Mouse (Mus musculus) heart, embryonic 14.5 days (tissue): Measurements from ENCODE around the gene Onecut3. TPM values are rescaled to one million over a fixed set of nuclear protein-coding genes. Genes with fewer than 3 reads are reported as not detected.

ENCODE experiments used
- ATAC-seq: fragments of 200-750 bp; cut with Nextera tagmentation; 2 replicates; pipeline ENCODE4 v1.8.0; 2017; ENCODE audit warnings: low read depth, moderate TSS enrichment; ENCODE audit not compliant: insufficient number of reproducible peaks, insufficient read depth, low FRiP score
- H3K27ac ChIP-seq, 2 experiments: fragments of 200-500 bp in 1 of 2; fragments of 300-500 bp in 1 of 2; sonication (generic) in 1 of 2; replicated peaks in 1 of 2; 2 replicates each; pipeline ENCODE4 v1.5.1; 2012 to 2014; ENCODE audit warnings: low read depth in 2 of 2, low read length in 2 of 2, control low read depth in 1 of 2, mild to moderate bottlenecking in 1 of 2, mixed read lengths in 1 of 2; ENCODE audit not compliant: control insufficient read depth in 1 of 2, insufficient read depth in 1 of 2
- H3K27me3 ChIP-seq: fragments of 300-500 bp; sonication (generic); 2 replicates; pipeline ENCODE4 v1.6.1; 2014; ENCODE audit warnings: mild to moderate bottlenecking, low read length, control low read depth; ENCODE audit not compliant: control insufficient read depth, insufficient read depth
- H3K36me3 ChIP-seq: fragments of 300-500 bp; sonication (generic); 2 replicates; pipeline ENCODE4 v1.6.1; 2014; ENCODE audit warnings: mild to moderate bottlenecking, control low read depth, low read length, mixed read lengths; ENCODE audit not compliant: control insufficient read depth, insufficient read depth
- H3K4me1 ChIP-seq, 2 experiments: fragments of 200-500 bp in 1 of 2; fragments of 300-500 bp in 1 of 2; sonication (generic) in 1 of 2; 2 replicates each; pipeline ENCODE4 v1.6.1; 2012 to 2014; ENCODE audit warnings: low read length in 2 of 2, control low read depth in 1 of 2, mixed read lengths in 1 of 2; ENCODE audit not compliant: control insufficient read depth in 2 of 2, insufficient read depth in 2 of 2
- H3K4me2 ChIP-seq: fragments of 300-500 bp; sonication (generic); 2 replicates; pipeline ENCODE4 v1.6.1; 2014; ENCODE audit warnings: mild to moderate bottlenecking, low read length
- H3K4me3 ChIP-seq, 2 experiments: fragments of 200-500 bp in 1 of 2; fragments of 300-500 bp in 1 of 2; sonication (generic) in 1 of 2; 2 replicates each; pipeline ENCODE4 v1.5.1; 2012 to 2014; ENCODE audit warnings: low read length in 2 of 2, mild to moderate bottlenecking in 2 of 2, control low read depth in 1 of 2, low read depth in 1 of 2, moderate library complexity in 1 of 2; ENCODE audit not compliant: control insufficient read depth in 1 of 2, insufficient read depth in 1 of 2
- H3K9ac ChIP-seq: fragments of 300-500 bp; sonication (generic); 2 replicates; pipeline ENCODE4 v1.6.1; 2014; ENCODE audit warnings: mild to moderate bottlenecking, low read length
- H3K9me3 ChIP-seq: fragments of 300-500 bp; sonication (generic); 2 replicates; pipeline ENCODE4 v1.6.1; 2016; ENCODE audit warnings: low read length, control low read depth; ENCODE audit not compliant: control insufficient read depth
- WGBS: fragments of 180-500 bp; shearing (Covaris S2); extraction: QIAGEN DNeasy Blood & Tissue Kit; methylation state at CpG from one replicate; pipeline ENCODE4 v1.1.7; 2014; 5-methylcytosine and 5-hydroxymethylcytosine counted together
- polyA plus RNA-seq: library from polyadenylated mRNA; unstranded; fragments of >200 nt; fragmentation: Nextera tagmentation; extraction: Ambion mirVana; gene quantifications from 2 replicates; pipeline ENCODE4 v1.2.1, GENCODE M21; 2014

Gene Onecut3
- polyA plus RNA-seq, 1 experiment from 2014 or later = not detected

DNA sequence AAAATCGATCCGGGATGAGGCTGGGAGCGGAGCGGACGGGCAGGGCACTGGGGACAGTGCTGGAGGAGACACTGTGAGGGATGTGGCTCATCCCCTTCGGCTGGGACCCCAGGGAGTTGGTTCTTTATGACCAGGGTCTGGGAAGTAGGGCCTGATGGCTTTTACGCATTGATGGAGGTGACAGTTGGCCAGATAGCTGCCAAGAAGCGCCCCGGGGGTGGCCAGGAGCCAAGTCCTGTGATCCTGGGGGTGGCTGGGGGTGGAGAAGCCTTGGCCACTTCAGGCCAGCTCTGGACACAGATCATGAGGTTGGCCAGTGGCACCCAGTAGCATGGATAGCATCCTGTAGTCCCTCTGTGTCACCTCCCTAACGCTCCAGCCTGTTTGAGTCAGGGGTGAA, 35.4 kb upstream of the Onecut3 start:
- peaks cover 5 to 7% of the 10 kb centered on the region in 2 experiments; a peak in 2 of 4 replicates for H3K4me1 ChIP-seq
- H3K9me3 ChIP-seq = no peaks in the 10 kb centered on the region
- H3K36me3 ChIP-seq = no peaks in the 10 kb centered on the region
- ATAC-seq = no peak
- WGBS = 70% methylated on average over 10 of the region's 10 CpGs
- no peak overlapping the region for H3K4me2 ChIP-seq
- no peak overlapping the region for H3K4me3 ChIP-seq
- H3K27me3 ChIP-seq = no peaks in the 10 kb centered on the region; the same call in 1 of the 2 replicates
- no peak overlapping the region for H3K27ac ChIP-seq
- H3K9ac ChIP-seq = no peak overlapping the region

DNA sequence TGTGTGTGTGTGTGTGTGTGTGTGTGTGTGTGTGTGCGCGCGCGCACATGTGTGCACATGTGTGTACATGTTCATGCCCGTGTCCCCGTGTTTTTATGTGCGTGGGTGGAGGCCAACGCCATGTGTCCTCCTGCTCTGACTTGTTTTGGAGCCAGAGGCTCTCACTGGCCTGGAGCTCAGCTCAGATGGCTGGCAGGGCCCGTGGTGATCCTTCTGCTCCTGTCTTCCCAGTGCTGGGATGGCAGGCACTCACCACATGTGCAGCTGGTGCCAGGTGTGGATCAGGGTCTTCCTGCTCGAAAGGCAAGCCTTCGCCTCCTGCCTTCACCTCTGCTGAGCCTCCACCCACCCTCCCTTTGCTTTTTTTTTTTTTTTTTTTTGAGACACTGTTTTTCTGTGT, 35.0 kb upstream of the Onecut3 start:
- no peaks in the 10 kb centered on the region for H3K9me3 ChIP-seq
- no peaks in the 10 kb centered on the region; the same call in 1 of the 2 replicates for H3K27me3 ChIP-seq
- H3K36me3 ChIP-seq = no peaks in the 10 kb centered on the region
- H3K4me3 ChIP-seq = no peak overlapping the region
- no peak for ATAC-seq
- no peak overlapping the region for H3K4me2 ChIP-seq
- 88% methylated on average over 11 of the region's 11 CpGs for WGBS
- H3K27ac ChIP-seq = no peak overlapping the region
- no peak overlapping the region for H3K9ac ChIP-seq
- peaks cover 8 to 11% of the 10 kb centered on the region in 2 experiments; a peak in 3 of 4 replicates for H3K4me1 ChIP-seq

DNA sequence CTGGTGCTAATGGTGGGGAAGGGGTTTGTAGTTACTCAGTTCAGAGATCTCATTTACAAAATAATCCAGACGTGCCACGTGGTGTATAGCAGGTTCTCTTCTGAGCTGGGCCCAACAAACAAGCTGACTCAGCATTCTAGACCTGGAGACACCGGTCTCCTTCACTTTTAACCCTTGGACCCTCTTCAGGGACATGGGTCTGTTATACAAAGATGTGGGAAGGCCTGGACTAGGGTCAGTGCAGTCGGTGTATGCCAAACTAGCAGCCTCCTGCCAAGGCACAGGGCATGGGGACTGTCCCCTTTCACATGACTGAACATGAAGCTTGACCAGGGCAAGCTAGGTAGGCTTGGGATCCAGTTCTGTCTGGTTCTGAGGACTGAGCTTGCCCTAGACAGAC, 34.3 kb upstream of the Onecut3 start:
- Histone ChIP-seq H3K36me3 (no peaks in the 10 kb centered on the region), H3K4me3 (no peak overlapping the region), H3K27ac (no peak overlapping the region), H3K27me3 (no peaks in the 10 kb centered on the region; the same call in 1 of the 2 replicates), H3K9me3 (no peaks in the 10 kb centered on the region), H3K9ac (no peak overlapping the region), H3K4me1 (peaks cover 9 to 14% of the 10 kb centered on the region in 2 experiments; a peak in 3 of 4 replicates), H3K4me2 (no peak overlapping the region)
- no peak for ATAC-seq
- 67% methylated on average over 4 of the region's 4 CpGs for WGBS

DNA sequence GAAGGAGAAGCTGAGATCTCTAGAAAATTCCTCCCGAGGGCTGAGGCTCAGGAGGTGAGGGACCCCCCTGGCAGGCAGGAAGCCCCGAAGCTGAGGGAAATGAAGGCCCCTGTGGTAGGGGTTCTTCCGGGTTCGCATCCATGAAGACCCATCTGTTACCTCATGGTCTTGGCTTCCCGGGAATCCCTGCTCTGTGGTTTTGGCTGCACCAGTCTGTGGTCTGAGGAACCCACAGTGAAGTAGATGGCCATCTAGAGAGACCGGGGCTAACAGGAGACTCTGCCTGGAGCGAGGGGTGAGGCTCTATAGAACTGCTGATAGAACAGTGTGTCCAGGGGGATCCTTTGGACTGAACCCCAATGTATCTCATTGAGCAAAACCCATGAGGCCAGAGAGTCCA, 33.3 kb upstream of the Onecut3 start:
- Histone ChIP-seq H3K27me3 (no peaks in the 10 kb centered on the region; the same call in 1 of the 2 replicates), H3K9me3 (no peaks in the 10 kb centered on the region), H3K36me3 (no peaks in the 10 kb centered on the region), H3K9ac (no peak overlapping the region), H3K27ac (no peak overlapping the region), H3K4me3 (no peak overlapping the region), H3K4me1 (peaks cover 9 to 14% of the 10 kb centered on the region in 2 experiments; a peak in 3 of 4 replicates), H3K4me2 (no peak overlapping the region)
- ATAC-seq = no peak
- 71% methylated on average over 7 of the region's 7 CpGs for WGBS

DNA sequence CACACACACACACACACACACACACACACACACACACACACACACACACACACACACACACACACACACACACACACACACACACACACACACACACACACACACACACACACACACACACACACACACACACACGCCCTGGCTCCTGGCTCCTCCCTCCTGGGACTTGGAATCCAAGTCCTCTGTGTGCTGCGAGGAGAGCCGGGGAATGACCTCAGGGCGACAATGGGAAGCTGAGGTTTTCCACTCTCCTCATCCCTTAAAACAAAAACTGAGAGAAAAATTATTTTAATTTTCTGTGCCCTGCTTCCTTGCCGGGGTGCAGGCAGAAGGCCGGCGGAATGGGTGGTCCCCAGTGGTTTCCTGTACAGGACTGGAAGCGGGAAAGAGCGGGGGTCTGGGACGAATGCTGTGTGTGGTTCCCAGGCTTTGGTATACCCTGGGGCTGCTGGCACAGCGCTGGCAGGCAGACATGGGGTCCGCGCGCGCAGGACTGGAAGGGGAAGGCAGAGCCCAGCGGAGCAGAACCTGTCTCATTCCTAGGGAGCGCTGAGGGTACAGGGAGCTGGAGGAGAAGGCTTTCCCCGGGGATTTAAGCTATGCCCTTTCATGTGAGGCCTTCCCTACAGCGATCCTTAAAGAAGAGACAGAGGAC, 30.1 kb upstream of the Onecut3 start:
- peak overlapping the region; percentile 14 to 34; a peak in 3 of 4 replicates for H3K27ac ChIP-seq
- H3K9ac ChIP-seq = peak overlapping the region; percentile 10; the same call in 1 of the 2 replicates
- H3K27me3 ChIP-seq = peaks cover under 1% of the 10 kb centered on the region; the same call in 1 of the 2 replicates
- H3K4me3 ChIP-seq = no peak overlapping the region
- ATAC-seq = no peak
- WGBS = 13% methylated on average over 19 of the region's 19 CpGs
- no peaks in the 10 kb centered on the region for H3K36me3 ChIP-seq
- peak overlapping the region; percentile 46 for H3K4me2 ChIP-seq
- H3K9me3 ChIP-seq = no peaks in the 10 kb centered on the region
- H3K4me1 ChIP-seq = peaks cover 9 to 14% of the 10 kb centered on the region in 2 experiments; a peak in 3 of 4 replicates

DNA sequence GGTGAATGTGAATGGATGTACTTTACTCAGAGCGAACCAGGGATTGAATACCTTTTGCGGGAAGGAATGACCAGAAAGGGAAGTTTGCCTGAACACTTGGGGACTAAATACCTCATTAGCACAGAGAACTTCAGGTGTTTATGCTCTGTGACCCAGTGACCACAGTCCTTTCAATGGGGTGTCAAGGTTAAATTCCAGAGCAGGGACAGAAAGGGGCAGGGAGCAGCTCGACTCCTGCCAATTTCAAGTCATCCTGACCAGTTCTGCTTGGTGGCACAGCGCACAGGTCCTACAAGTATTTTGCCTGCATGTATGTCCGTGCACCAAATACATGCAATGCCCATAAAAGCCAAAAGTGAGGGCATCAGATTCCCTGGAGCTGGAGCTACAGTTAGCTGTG, 29.6 kb upstream of the Onecut3 start:
- no peak overlapping the region for H3K4me3 ChIP-seq
- peak overlapping the region in 1 of 2 experiments; percentile 34; a peak in 1 of 4 replicates for H3K27ac ChIP-seq
- H3K9ac ChIP-seq = peak overlapping the region; percentile 10; the same call in 1 of the 2 replicates
- H3K9me3 ChIP-seq = no peaks in the 10 kb centered on the region
- ATAC-seq = no peak
- H3K4me2 ChIP-seq = peak overlapping the region; percentile 46; the same call in 1 of the 2 replicates
- WGBS = 65% methylated on average over 5 of the region's 5 CpGs
- no peaks in the 10 kb centered on the region for H3K36me3 ChIP-seq
- peaks cover 3% of the 10 kb centered on the region; the same call in 1 of the 2 replicates for H3K27me3 ChIP-seq
- H3K4me1 ChIP-seq = peaks cover 9 to 14% of the 10 kb centered on the region in 2 experiments; a peak in 3 of 4 replicates

DNA sequence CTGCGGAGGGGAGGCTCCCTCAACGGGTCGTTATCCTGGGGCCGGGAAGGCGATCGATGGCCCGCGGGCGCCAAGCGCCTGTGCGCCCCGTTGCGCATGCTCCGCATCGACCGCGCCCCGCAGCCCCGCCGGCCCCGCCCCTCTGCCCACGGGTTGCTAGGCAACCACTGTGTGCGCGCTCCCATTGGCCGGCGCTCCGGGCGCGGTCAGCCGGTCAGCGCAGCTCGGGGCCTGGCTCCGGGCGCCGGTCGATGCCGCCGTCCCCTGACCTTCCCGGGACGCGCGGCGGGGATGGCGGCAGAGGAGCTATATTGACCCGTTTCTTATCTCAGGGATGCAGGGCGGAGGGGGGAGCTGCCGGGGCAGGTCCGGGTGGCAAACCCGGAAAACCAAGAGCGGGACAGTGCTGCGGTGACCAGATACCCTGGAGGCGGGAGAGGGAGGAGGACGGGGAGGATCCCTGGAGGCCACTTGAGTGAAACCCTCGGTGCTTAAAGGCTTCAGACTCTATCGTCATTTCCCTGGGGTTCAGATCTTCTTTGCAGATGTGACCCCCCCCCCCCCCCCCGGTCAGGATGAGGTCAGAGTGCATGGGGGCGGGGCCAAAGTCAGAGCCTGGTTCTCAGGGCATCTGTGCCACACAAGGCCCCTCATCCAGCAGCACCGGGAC, 19.2 kb upstream of the Onecut3 start:
- Histone ChIP-seq H3K27ac (no peak overlapping the region), H3K27me3 (peaks cover 38% of the 10 kb centered on the region), H3K4me3 (peak overlapping the region; percentile 55 to 69), H3K9ac (peak overlapping the region; percentile 68), H3K36me3 (no peaks in the 10 kb centered on the region), H3K4me1 (peaks cover 7 to 9% of the 10 kb centered on the region in 2 experiments; a peak in 3 of 4 replicates), H3K9me3 (no peaks in the 10 kb centered on the region), H3K4me2 (peak overlapping the region; percentile 85)
- ATAC-seq = peak; percentile 86
- 1% methylated on average over 52 of the region's 58 CpGs for WGBS
